Mouse (Mus musculus): ENCODE data around the gene Fcamr. TPM values are rescaled to one million over a fixed set of nuclear protein-coding genes. Genes with fewer than 3 reads are reported as not detected.

The Fcamr gene
- total and polyA plus RNA-seq, 3 experiments: 0.17 to 1.7 TPM; not detected in 1

GRCm38 (mm10) chr1:130795331-130795730 is 5.4 kb upstream of the Fcamr start (continued):
- TF ChIP-seq POLR2A (IDR thresholded peaks at IDR 0.05; ENCODE audit: low read depth, low read length) (no peak), EP300 (IDR thresholded peaks at IDR 0.05; ENCODE audit: low read length) (peak; percentile 80), USF1 (IDR thresholded peaks at IDR 0.05; ENCODE audit: low read depth, low read length) (no peak), USF2 (conservative IDR thresholded peaks at IDR 0.05; ENCODE audit: low read depth, low read length) (no peak), CTCF (conservative IDR thresholded peaks at IDR 0.05 in 1 of 2, IDR thresholded peaks at IDR 0.05 in 1 of 2; ENCODE audit: low read depth in 2 of 2, low read length in 2 of 2) (peak in 1 of 2 experiments; percentile 34; a peak in 2 of 4 replicates), E2F4 (IDR thresholded peaks at IDR 0.05; ENCODE audit: insufficient replicate concordance, low read depth, low read length) (no peak)

GRCm38 (mm10) chr1:130796967-130797684 is 3.6 kb upstream of the Fcamr start:
- H3K36me3 ChIP-seq (replicated peaks in 1 of 2; ENCODE audit: control insufficient read depth in 1 of 2, insufficient read depth in 1 of 2, low read length in 1 of 2): no peaks in the 10 kb centered on the region
- TF ChIP-seq CTCF (conservative IDR thresholded peaks at IDR 0.05 in 1 of 2, IDR thresholded peaks at IDR 0.05 in 1 of 2; ENCODE audit: low read depth in 2 of 2, low read length in 2 of 2) (peak; percentile 71 to 78), BHLHE40 (IDR thresholded peaks at IDR 0.05; ENCODE audit: low read depth, low read length) (no peak), MAX (IDR thresholded peaks at IDR 0.05; ENCODE audit: low read length) (no peak), USF2 (conservative IDR thresholded peaks at IDR 0.05; ENCODE audit: low read depth, low read length) (no peak), UBTF (IDR thresholded peaks at IDR 0.05; ENCODE audit: low read depth, low read length) (no peak), ZNF384 (IDR thresholded peaks at IDR 0.05; ENCODE audit: low read depth, low read length) (no peak), JUN (IDR thresholded peaks at IDR 0.05; ENCODE audit: insufficient read depth, low read depth, low read length) (no peak), RAD21 (IDR thresholded peaks at IDR 0.05; ENCODE audit: low read depth, low read length) (peak; percentile 45), TBP (conservative IDR thresholded peaks at IDR 0.05; ENCODE audit: low read depth, low read length) (no peak), POLR2AphosphoS2 (IDR thresholded peaks at IDR 0.05; ENCODE audit: low read depth, low read length) (no peak), SMC3 (IDR thresholded peaks at IDR 0.05; ENCODE audit: low read depth, low read length) (peak; percentile 77), ELF1 (IDR thresholded peaks at IDR 0.05; ENCODE audit: low read depth, low read length) (no peak), ZC3H11A (IDR thresholded peaks at IDR 0.05; ENCODE audit: low read depth, low read length) (no peak)
- dilution Hi-C loops (cut with MboI; ENCODE audit: extremely low pct_ligation_motif_present, extremely low pct_unique_long_range_greater_than_20kb, low sequenced_read_pairs) (no loop called here), in situ Hi-C loops (cut with MboI; ENCODE audit: low pct_ligation_motif_present, low pct_unique_long_range_greater_than_20kb, low sequenced_read_pairs) (loop anchor here (10.0 kb wide), 1 partner anchor 188 kb away; no protein-coding TSS in a partner anchor)
- peaks cover 1% of the 10 kb centered on the region for H3K27me3 ChIP-seq (replicated peaks)
- H3K79me2 ChIP-seq (replicated peaks; ENCODE audit: control insufficient read depth, extremely low read depth, insufficient read depth, poor library complexity, severe bottlenecking): no peaks in the 10 kb centered on the region
- H3K9ac ChIP-seq (ENCODE audit: insufficient read depth, low read depth): no peak overlapping the region
- H3K4me2 ChIP-seq (ENCODE audit: insufficient read depth, low read depth, poor library complexity, severe bottlenecking): no peak overlapping the region
- H3K4me1 ChIP-seq (ENCODE audit: control insufficient read depth in 1 of 2, insufficient read depth in 2 of 2): peaks cover 8 to 59% of the 10 kb centered on the region in 2 experiments
- H3K27ac ChIP-seq (ENCODE audit: insufficient read depth, low read depth): no peak overlapping the region
- DNase-seq (ENCODE audit: extremely low read depth): peak; percentile 58
- H3K4me3 ChIP-seq (replicated peaks in 1 of 3; ENCODE audit: low read depth in 2 of 3, low read length in 2 of 3, poor library complexity in 1 of 3): no peak overlapping the region
- peaks cover under 1% of the 10 kb centered on the region for H3K9me3 ChIP-seq (replicated peaks; ENCODE audit: low read length)

GRCm38 (mm10) chr1:130798037-130798436 is 2.7 kb upstream of the Fcamr start:
- Histone ChIP-seq H3K27me3 (replicated peaks) (peaks cover 1% of the 10 kb centered on the region), H3K27ac (ENCODE audit: insufficient read depth, low read depth) (no peak overlapping the region), H3K9me3 (replicated peaks; ENCODE audit: low read length) (no peaks in the 10 kb centered on the region), H3K4me1 (ENCODE audit: control insufficient read depth in 1 of 2, insufficient read depth in 2 of 2) (peaks cover 8 to 59% of the 10 kb centered on the region in 2 experiments), H3K4me2 (ENCODE audit: insufficient read depth, low read depth, poor library complexity, severe bottlenecking) (no peak overlapping the region), H3K4me3 (replicated peaks in 1 of 3; ENCODE audit: low read depth in 2 of 3, low read length in 2 of 3, poor library complexity in 1 of 3) (no peak overlapping the region), H3K36me3 (replicated peaks in 1 of 2; ENCODE audit: control insufficient read depth in 1 of 2, insufficient read depth in 1 of 2, low read length in 1 of 2) (no peaks in the 10 kb centered on the region), H3K9ac (ENCODE audit: insufficient read depth, low read depth) (no peak overlapping the region), H3K79me2 (replicated peaks; ENCODE audit: control insufficient read depth, extremely low read depth, insufficient read depth, poor library complexity, severe bottlenecking) (no peaks in the 10 kb centered on the region)
- in situ Hi-C loops (cut with MboI; ENCODE audit: low pct_ligation_motif_present, low pct_unique_long_range_greater_than_20kb, low sequenced_read_pairs): loop anchor here (10.0 kb wide), 1 partner anchor 187 kb away; no protein-coding TSS in a partner anchor
- TF ChIP-seq CTCF (conservative IDR thresholded peaks at IDR 0.05 in 1 of 2, IDR thresholded peaks at IDR 0.05 in 1 of 2; ENCODE audit: low read depth in 2 of 2, low read length in 2 of 2) (no peak), NELFE (IDR thresholded peaks at IDR 0.05; ENCODE audit: low read depth, low read length) (no peak), IRF4 (IDR thresholded peaks at IDR 0.05; ENCODE audit: low read depth, low read length) (no peak), CHD2 (IDR thresholded peaks at IDR 0.05; ENCODE audit: low read length) (no peak), RAD21 (IDR thresholded peaks at IDR 0.05; ENCODE audit: low read depth, low read length) (no peak), MXI1 (IDR thresholded peaks at IDR 0.05; ENCODE audit: low read depth, low read length) (no peak), SMC3 (IDR thresholded peaks at IDR 0.05; ENCODE audit: low read depth, low read length) (no peak), NRF1 (IDR thresholded peaks at IDR 0.05; ENCODE audit: low read depth, low read length) (no peak), E2F4 (IDR thresholded peaks at IDR 0.05; ENCODE audit: insufficient replicate concordance, low read depth, low read length) (no peak), ZKSCAN1 (IDR thresholded peaks at IDR 0.05; ENCODE audit: borderline replicate concordance, low read depth, low read length) (no peak), BHLHE40 (IDR thresholded peaks at IDR 0.05; ENCODE audit: low read depth, low read length) (no peak), POLR2AphosphoS2 (IDR thresholded peaks at IDR 0.05; ENCODE audit: low read depth, low read length) (no peak), UBTF (IDR thresholded peaks at IDR 0.05; ENCODE audit: low read depth, low read length) (no peak), USF2 (conservative IDR thresholded peaks at IDR 0.05; ENCODE audit: low read depth, low read length) (no peak), TBP (conservative IDR thresholded peaks at IDR 0.05; ENCODE audit: low read depth, low read length) (no peak), PAX5 (IDR thresholded peaks at IDR 0.05; ENCODE audit: low read length) (no peak), KAT2A (IDR thresholded peaks at IDR 0.05; ENCODE audit: insufficient replicate concordance, low read length) (no peak), JUN (IDR thresholded peaks at IDR 0.05; ENCODE audit: insufficient read depth, low read depth, low read length) (no peak), ZNF384 (IDR thresholded peaks at IDR 0.05; ENCODE audit: low read depth, low read length) (no peak), MAZ (IDR thresholded peaks at IDR 0.05; ENCODE audit: low read depth, low read length) (no peak)
- dilution Hi-C loops (cut with MboI; ENCODE audit: extremely low pct_ligation_motif_present, extremely low pct_unique_long_range_greater_than_20kb, low sequenced_read_pairs): no loop called here
- DNase-seq (ENCODE audit: extremely low read depth): no peak
